Mouse (Mus musculus) kidney, embryonic 14.5 days (tissue): Measurements from ENCODE around the gene Gm38100. TPM values are rescaled to one million over a fixed set of nuclear protein-coding genes. Genes with fewer than 3 reads are reported as not detected.

Experiments used
- ATAC-seq: fragments of 200-750 bp; cut with Nextera tagmentation; 2 replicates; pipeline ENCODE4 v1.8.0; 2017; ENCODE audit warnings: moderate number of reproducible peaks, mild to moderate bottlenecking, moderate TSS enrichment, moderate library complexity; ENCODE audit not compliant: low FRiP score, low TSS enrichment
- H3K27ac ChIP-seq: fragments of 300-500 bp; sonication (generic); 2 replicates; pipeline ENCODE4 v1.5.1; 2014; ENCODE audit warnings: low read depth, mild to moderate bottlenecking, low read length, moderate library complexity, mixed read lengths
- H3K27me3 ChIP-seq: fragments of 300-500 bp; sonication (generic); 2 replicates; pipeline ENCODE4 v1.6.1; 2014; ENCODE audit warnings: mild to moderate bottlenecking, low read length; ENCODE audit not compliant: control insufficient read depth, insufficient read depth
- H3K36me3 ChIP-seq: fragments of 300-500 bp; sonication (generic); 2 replicates; pipeline ENCODE4 v1.6.1; 2014; ENCODE audit warnings: low read length, mixed read lengths; ENCODE audit not compliant: control insufficient read depth, insufficient read depth
- H3K4me1 ChIP-seq: fragments of 300-500 bp; sonication (generic); 2 replicates; pipeline ENCODE4 v1.6.1; 2014; ENCODE audit warnings: low read length, mixed read lengths; ENCODE audit not compliant: control insufficient read depth, insufficient read depth
- H3K4me2 ChIP-seq: fragments of 300-500 bp; sonication (generic); replicated peaks from 2 replicates; pipeline ENCODE4 v1.6.1; 2014; ENCODE audit warnings: low read depth, mild to moderate bottlenecking, low read length
- H3K4me3 ChIP-seq: fragments of 300-500 bp; sonication (generic); 2 replicates; pipeline ENCODE4 v1.5.1; 2014; ENCODE audit warnings: mild to moderate bottlenecking, low read length
- H3K9ac ChIP-seq: fragments of 300-500 bp; sonication (generic); 2 replicates; pipeline ENCODE4 v1.6.1; 2014; ENCODE audit warnings: low read depth, mild to moderate bottlenecking, low read length, moderate library complexity
- H3K9me3 ChIP-seq: fragments of 300-500 bp; sonication (generic); 2 replicates; pipeline ENCODE4 v1.6.1; 2016; ENCODE audit warnings: low read length; ENCODE audit not compliant: control insufficient read depth
- WGBS: fragments of 180-500 bp; shearing (Covaris S2); extraction: QIAGEN DNeasy Blood & Tissue Kit; methylation state at CpG from one replicate; pipeline ENCODE4 v1.1.7; 2014; 5-methylcytosine and 5-hydroxymethylcytosine counted together
- polyA plus RNA-seq: library from polyadenylated mRNA; unstranded; fragments of >200 nt; fragmentation: Nextera tagmentation; extraction: Ambion mirVana; gene quantifications from 2 replicates; pipeline ENCODE4 v1.2.1, GENCODE M21; 2014

Gm38100 gene
- polyA plus RNA-seq, 1 experiment from 2014 or later, result not detected

DNA sequence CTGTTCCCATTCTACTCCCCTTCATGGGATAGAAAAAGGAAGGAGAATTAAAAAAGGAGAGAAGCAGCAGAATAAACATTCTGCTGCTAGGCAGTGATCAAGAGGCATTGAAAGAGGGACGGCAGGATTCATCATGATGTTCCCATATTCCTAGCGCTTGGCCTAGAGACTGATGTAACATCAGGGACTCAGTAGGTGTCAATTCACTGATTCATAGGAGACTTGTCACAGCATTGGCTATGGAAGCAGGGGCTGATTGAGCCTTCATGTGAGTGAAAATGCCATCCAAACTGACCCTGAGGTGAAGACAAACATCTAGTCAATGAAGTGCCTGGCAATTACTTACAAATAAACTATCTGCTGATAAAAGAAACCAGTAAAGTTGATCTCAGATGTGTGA, 30.7 kb downstream of the Gm38100 start:
- Histone ChIP-seq H3K4me2 (no peak overlapping the region), H3K9me3 (no peaks in the 10 kb centered on the region), H3K9ac (no peak overlapping the region), H3K4me3 (no peak overlapping the region), H3K36me3 (no peaks in the 10 kb centered on the region), H3K27ac (no peak overlapping the region), H3K27me3 (no peaks in the 10 kb centered on the region), H3K4me1 (no peaks in the 10 kb centered on the region)
- 89% methylated on average over 2 of the region's 2 CpGs for WGBS
- ATAC-seq, result no peak

DNA sequence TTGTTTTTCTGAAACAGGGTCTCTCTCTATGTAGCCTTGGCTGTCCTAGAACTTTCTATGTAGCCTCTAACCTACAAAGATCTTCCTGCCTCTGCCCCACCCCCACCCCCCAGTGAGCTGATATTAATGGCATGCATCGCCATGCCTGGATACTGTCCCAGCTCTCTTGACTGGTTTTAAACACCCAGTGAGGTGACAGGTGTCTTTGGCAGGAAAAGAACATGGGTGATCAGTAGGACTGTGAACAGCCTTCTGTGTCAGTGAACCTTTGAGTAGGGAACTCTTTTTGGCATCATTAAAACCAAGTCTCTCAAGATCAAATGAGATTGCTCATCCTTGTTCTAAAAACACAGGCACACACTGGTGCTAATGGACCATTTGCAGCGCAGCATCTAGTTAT, 41.7 kb downstream of the Gm38100 start:
- no peaks in the 10 kb centered on the region for H3K27me3 ChIP-seq
- WGBS, result 87% methylated on average over 2 of the region's 2 CpGs
- no peaks in the 10 kb centered on the region for H3K9me3 ChIP-seq
- no peak overlapping the region for H3K27ac ChIP-seq
- no peak overlapping the region for H3K9ac ChIP-seq
- H3K36me3 ChIP-seq, result no peaks in the 10 kb centered on the region
- no peaks in the 10 kb centered on the region for H3K4me1 ChIP-seq
- no peak overlapping the region for H3K4me3 ChIP-seq
- H3K4me2 ChIP-seq, result no peak overlapping the region
- ATAC-seq, result no peak

DNA sequence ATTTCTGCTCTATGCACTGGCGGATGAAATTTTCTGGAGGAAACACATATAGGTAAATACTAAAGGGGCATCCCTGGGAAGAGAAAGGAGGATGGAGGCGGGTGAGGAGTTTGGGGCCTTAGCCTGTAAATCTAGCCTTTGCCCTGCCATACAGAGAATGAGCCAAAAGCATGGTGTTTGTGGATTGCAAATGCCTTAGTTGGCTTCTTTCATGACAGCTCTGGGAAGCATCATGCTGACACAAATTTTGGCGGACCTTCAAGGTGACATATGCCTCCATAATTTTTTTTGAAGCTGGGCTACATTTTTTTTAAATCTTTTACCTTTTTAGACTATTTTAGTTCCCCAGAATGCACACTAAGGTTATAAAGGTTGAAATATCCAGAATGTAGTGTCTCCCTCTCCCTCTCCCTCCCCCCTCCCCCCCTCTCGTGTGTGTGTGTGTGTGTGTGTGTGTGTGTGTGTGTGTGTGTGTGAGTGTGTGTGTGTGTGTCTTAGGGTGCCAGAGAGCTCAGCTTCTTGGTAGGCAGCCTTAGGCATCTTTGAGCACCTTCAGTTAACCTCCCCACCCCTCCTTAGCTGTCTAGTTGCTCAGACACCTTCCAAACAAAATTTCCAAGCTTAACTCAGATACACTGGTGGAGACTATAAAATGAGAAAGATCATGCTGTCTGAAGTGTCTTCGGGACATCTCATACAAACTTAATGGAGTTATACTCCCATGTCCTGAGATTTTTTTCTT, 47.0 kb downstream of the Gm38100 start:
- Histone ChIP-seq H3K9ac (no peak overlapping the region), H3K4me3 (no peak overlapping the region), H3K27me3 (no peaks in the 10 kb centered on the region), H3K9me3 (no peaks in the 10 kb centered on the region), H3K36me3 (no peaks in the 10 kb centered on the region), H3K4me2 (no peak overlapping the region), H3K4me1 (no peaks in the 10 kb centered on the region), H3K27ac (no peak overlapping the region)
- no peak for ATAC-seq
- 90% methylated on average over 5 of the region's 5 CpGs for WGBS

DNA sequence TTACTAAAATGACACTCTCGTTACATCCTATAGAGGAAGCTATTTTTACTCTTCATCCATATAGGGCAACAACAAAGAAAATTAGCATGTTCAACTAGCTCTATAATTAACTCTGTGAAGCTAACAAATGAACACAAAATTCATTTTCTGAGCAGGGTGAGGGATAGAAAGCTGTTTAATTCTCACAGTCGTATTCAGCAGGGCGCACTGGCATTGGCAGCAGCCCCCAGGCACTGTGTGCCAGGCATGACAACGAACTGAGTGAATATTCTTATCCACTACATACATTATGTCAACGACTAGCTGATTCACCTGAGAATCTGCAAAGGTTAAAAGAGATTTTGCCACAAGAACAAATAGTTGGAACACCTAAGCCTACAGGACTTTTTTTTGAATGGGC, 50.6 kb downstream of the Gm38100 start:
- no peaks in the 10 kb centered on the region for H3K9me3 ChIP-seq
- 90% methylated on average over 5 of the region's 5 CpGs for WGBS

More for the DNA sequence above, 50.6 kb downstream of the Gm38100 start:
- Histone ChIP-seq H3K4me1 (no peaks in the 10 kb centered on the region), H3K4me2 (no peak overlapping the region), H3K27ac (no peak overlapping the region), H3K4me3 (no peak overlapping the region), H3K36me3 (no peaks in the 10 kb centered on the region), H3K9ac (no peak overlapping the region), H3K27me3 (no peaks in the 10 kb centered on the region)
- no peak for ATAC-seq

Other genes starting within 250 kb of the Gm38100 start
- 8.6 and 9.0 TPM in 2 replicates for gene Opn3, start 227.6 kb upstream of the Gm38100 start, polyA plus RNA-seq
- gene Chml, start 227.4 kb upstream of the Gm38100 start, polyA plus RNA-seq, result 3.4 and 5.7 TPM in 2 replicates
- not detected in 2 replicates for gene Wdr64, start 221.7 kb upstream of the Gm38100 start, polyA plus RNA-seq
- gene Exo1, start 39.7 kb upstream of the Gm38100 start, polyA plus RNA-seq, result 76.1 and 103 TPM in 2 replicates
- 1.2 and 1.5 TPM in 2 replicates for gene Rbm8a2, start 58.8 kb downstream of the Gm38100 start, polyA plus RNA-seq